Mouse (Mus musculus) hindbrain, embryonic 12.5 days (tissue): ENCODE measurements around the gene Tshr. TPM values are rescaled to one million over a fixed set of nuclear protein-coding genes. Genes with fewer than 3 reads are reported as not detected.
"Not testable (repeated sequence)": the region's sequence is repeated elsewhere in the genome, so short reads cannot be mapped to it uniquely, and the experiment has no call there.

Source experiments
- ATAC-seq: fragments of 200-750 bp; cut with Nextera tagmentation; 2 replicates; pipeline ENCODE4 v1.8.0; 2017; ENCODE audit warnings: moderate TSS enrichment; ENCODE audit not compliant: low FRiP score
- H3K27ac ChIP-seq: fragments of 300-500 bp; sonication (generic); 2 replicates; pipeline ENCODE4 v1.5.1; 2016; ENCODE audit warnings: mild to moderate bottlenecking
- H3K27me3 ChIP-seq: fragments of 300-500 bp; sonication (generic); 2 replicates; pipeline ENCODE4 v1.6.1; 2016; ENCODE audit warnings: mild to moderate bottlenecking
- H3K36me3 ChIP-seq: fragments of 300-500 bp; sonication (generic); 2 replicates; pipeline ENCODE4 v1.6.1; 2016; ENCODE audit warnings: mild to moderate bottlenecking
- H3K4me1 ChIP-seq: fragments of 300-500 bp; sonication (generic); 2 replicates; pipeline ENCODE4 v1.6.1; 2016
- H3K4me2 ChIP-seq: fragments of 300-500 bp; sonication (generic); replicated peaks from 2 replicates; pipeline ENCODE4 v1.6.1; 2016; ENCODE audit warnings: mild to moderate bottlenecking
- H3K4me3 ChIP-seq: fragments of 300-500 bp; sonication (generic); 2 replicates; pipeline ENCODE4 v1.5.1; 2016; ENCODE audit warnings: mild to moderate bottlenecking
- H3K9ac ChIP-seq: fragments of 300-500 bp; sonication (generic); 2 replicates; pipeline ENCODE4 v1.6.1; 2016; ENCODE audit warnings: mild to moderate bottlenecking, moderate library complexity
- H3K9me3 ChIP-seq: fragments of 300-500 bp; sonication (generic); replicated peaks from 2 replicates; pipeline ENCODE4 v1.6.1; 2016; ENCODE audit warnings: mild to moderate bottlenecking
- WGBS: fragments of 180-500 bp; shearing (Covaris S2); methylation state at CpG from one replicate; pipeline ENCODE4 v1.1.7; 2016; 5-methylcytosine and 5-hydroxymethylcytosine counted together
- polyA plus RNA-seq: library from polyadenylated mRNA; unstranded; fragments of >200 nt; fragmentation: Nextera tagmentation; extraction: Ambion mirVana; gene quantifications from 2 replicates; pipeline ENCODE4 v1.2.1, GENCODE M21; 2016

The Tshr gene
- polyA plus RNA-seq, 1 experiment from 2014 or later: 0.25 TPM

- no peak overlapping the region for H3K9ac ChIP-seq
- ATAC-seq: no peak
- H3K4me3 ChIP-seq: no peak overlapping the region
- peaks cover 7% of the 10 kb centered on the region for H3K4me1 ChIP-seq
- H3K27me3 ChIP-seq: no peaks in the 10 kb centered on the region
- H3K9me3 ChIP-seq: no peaks in the 10 kb centered on the region
- H3K4me2 ChIP-seq: no peak overlapping the region
- no peak overlapping the region for H3K27ac ChIP-seq
- H3K36me3 ChIP-seq: peaks cover 34% of the 10 kb centered on the region
- 92% methylated on average over 6 of the region's 6 CpGs for WGBS
Observed at GRCm38 (mm10) chr12:91581204-91582070, 197.1 kb downstream of the Tshr start.

DNA sequence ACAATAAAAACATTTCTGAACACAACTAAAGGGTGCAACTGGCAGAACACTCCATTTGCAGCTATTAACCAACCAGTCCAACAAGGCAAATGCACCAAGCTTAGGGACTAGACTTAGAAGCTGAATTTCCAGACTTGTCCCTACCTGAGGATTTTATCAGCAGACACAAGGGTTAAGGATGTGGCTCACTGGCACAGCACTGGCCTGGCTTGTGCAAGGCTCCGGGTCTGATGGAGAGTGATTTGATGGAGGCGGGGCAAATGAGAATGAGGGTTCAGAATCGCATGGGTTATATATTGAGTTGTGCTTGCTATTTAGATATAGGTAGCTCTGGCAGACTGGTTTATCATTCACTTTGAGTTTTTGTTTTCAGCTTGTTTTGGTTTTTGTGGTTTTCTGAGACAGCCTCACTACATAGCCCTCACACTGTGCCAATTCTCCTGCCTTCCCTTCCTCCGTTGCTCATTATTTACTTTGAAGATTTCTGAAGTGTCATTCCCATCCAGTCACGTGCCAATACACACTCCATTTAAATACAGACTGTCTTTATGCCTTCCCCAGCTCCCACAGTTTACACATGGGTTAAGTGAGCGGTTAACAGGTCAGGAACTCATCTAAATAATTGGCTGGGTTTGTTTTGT lies 198.1 kb downstream of the Tshr start:
- no peak overlapping the region for H3K4me3 ChIP-seq
- no peaks in the 10 kb centered on the region for H3K9me3 ChIP-seq
- peaks cover 29% of the 10 kb centered on the region for H3K36me3 ChIP-seq
- ATAC-seq: no peak
- H3K27me3 ChIP-seq: no peaks in the 10 kb centered on the region
- H3K4me1 ChIP-seq: peaks cover 12% of the 10 kb centered on the region
- no peak overlapping the region for H3K27ac ChIP-seq
- no peak overlapping the region for H3K9ac ChIP-seq
- WGBS: 59% methylated on average over 6 of the region's 6 CpGs
- no peak overlapping the region for H3K4me2 ChIP-seq

- H3K4me3 ChIP-seq: no peak overlapping the region
- H3K27me3 ChIP-seq: no peaks in the 10 kb centered on the region
- peaks cover 23% of the 10 kb centered on the region for H3K36me3 ChIP-seq
- no peak overlapping the region; the same call in 1 of the 2 replicates for H3K4me2 ChIP-seq
- no peaks in the 10 kb centered on the region for H3K9me3 ChIP-seq
- WGBS: 58% methylated on average over 6 of the region's 6 CpGs
- H3K9ac ChIP-seq: no peak overlapping the region
- H3K4me1 ChIP-seq: peaks cover 12% of the 10 kb centered on the region
- no peak for ATAC-seq
- no peak overlapping the region for H3K27ac ChIP-seq
Observed at GRCm38 (mm10) chr12:91583409-91583808, 199.0 kb downstream of the Tshr start.

DNA sequence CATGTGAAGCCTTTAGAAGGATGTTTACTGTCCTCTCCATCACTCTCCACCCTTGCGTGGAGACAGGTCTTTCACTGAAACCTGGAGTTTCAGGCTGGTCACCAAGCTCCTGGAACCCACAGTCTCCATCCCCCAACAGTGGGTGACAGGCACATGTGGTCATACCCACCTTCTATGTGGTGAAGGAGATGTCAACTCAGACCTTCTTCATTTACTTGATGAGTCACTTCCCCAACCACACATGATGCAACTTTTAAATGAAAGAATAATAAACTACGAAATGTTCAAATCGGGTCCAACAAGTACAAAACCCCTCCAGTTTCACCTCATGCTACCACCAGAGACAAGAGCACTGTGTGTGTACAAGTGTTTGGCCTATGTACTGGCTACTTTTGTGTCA lies 200.8 kb downstream of the Tshr start:
- H3K36me3 ChIP-seq: peaks cover 20% of the 10 kb centered on the region
- H3K27me3 ChIP-seq: no peaks in the 10 kb centered on the region
- no peaks in the 10 kb centered on the region for H3K9me3 ChIP-seq
- no peak for ATAC-seq
- H3K4me2 ChIP-seq: no peak overlapping the region
- H3K9ac ChIP-seq: no peak overlapping the region
- H3K4me1 ChIP-seq: peaks cover 12% of the 10 kb centered on the region
- 90% methylated on average over 3 of the region's 3 CpGs for WGBS
- H3K4me3 ChIP-seq: no peak overlapping the region
- no peak overlapping the region for H3K27ac ChIP-seq

GRCm38 (mm10) chr12:91585815-91586214 lies 201.5 kb downstream of the Tshr start:
- H3K9ac ChIP-seq, H3K4me3 ChIP-seq, H3K27me3 ChIP-seq, H3K27ac ChIP-seq, ATAC-seq, H3K4me2 ChIP-seq, H3K9me3 ChIP-seq: not testable (repeated sequence)
- Histone ChIP-seq H3K4me1 (peaks cover 14% of the 10 kb centered on the region), H3K36me3 (peaks cover 20% of the 10 kb centered on the region)
- WGBS: 90% methylated on average over 4 of the region's 4 CpGs

GRCm38 (mm10) chr12:91587077-91587476 lies 202.7 kb downstream of the Tshr start:
- H3K27me3 ChIP-seq: no peaks in the 10 kb centered on the region
- H3K9me3 ChIP-seq: no peaks in the 10 kb centered on the region
- H3K36me3 ChIP-seq: peaks cover 20% of the 10 kb centered on the region
- 41% methylated on average over 3 of the region's 3 CpGs for WGBS
- H3K9ac ChIP-seq: peak overlapping the region; percentile 100; the same call in 1 of the 2 replicates
- peaks cover 18% of the 10 kb centered on the region for H3K4me1 ChIP-seq
- peak overlapping the region; percentile 89 for H3K4me3 ChIP-seq
- no peak overlapping the region; the same call in 1 of the 2 replicates for H3K27ac ChIP-seq
- H3K4me2 ChIP-seq: peak overlapping the region; percentile 64
- ATAC-seq: no peak

DNA sequence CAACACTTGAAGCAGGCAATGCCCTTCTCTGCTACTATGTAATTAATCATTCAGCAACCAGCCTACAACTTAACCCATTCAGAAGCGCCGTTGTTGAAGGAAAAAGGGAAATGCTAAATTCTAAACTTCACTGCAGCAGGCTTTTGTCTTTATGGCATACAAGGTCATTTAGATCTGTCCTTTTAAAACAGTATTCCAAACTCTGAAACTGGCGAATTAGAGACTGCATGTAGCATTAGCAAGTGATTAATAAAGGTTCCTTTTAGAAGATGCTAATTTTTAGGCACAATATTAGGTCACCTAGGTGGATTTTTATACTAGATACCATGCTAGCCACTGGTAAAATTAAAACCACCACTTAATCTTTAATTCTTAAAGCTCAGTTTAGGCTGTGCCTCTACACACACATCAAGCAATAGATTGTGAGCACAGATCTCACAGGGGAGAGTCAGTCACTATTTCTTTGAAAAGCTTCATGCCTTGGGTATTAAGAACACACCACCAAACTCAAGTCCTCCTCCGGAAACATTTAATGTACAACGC lies 203.2 kb downstream of the Tshr start:
- Histone ChIP-seq H3K9ac (peak overlapping the region; percentile 100), H3K27me3 (no peaks in the 10 kb centered on the region), H3K27ac (peak overlapping the region; percentile 100), H3K4me3 (peak overlapping the region; percentile 89), H3K4me1 (peaks cover 18% of the 10 kb centered on the region), H3K36me3 (peaks cover 20% of the 10 kb centered on the region), H3K9me3 (no peaks in the 10 kb centered on the region), H3K4me2 (peak overlapping the region; percentile 64)
- WGBS: 10% methylated on average over 5 of the region's 5 CpGs
- ATAC-seq: no peak

GRCm38 (mm10) chr12:91588176-91588669 lies 203.9 kb downstream of the Tshr start:
- Histone ChIP-seq H3K4me3 (peak overlapping the region; percentile 89), H3K4me2 (peak overlapping the region; percentile 64), H3K4me1 (peaks cover 18% of the 10 kb centered on the region), H3K27ac (peak overlapping the region; percentile 100), H3K9me3 (no peaks in the 10 kb centered on the region), H3K36me3 (peaks cover 20% of the 10 kb centered on the region), H3K9ac (peak overlapping the region; percentile 100), H3K27me3 (no peaks in the 10 kb centered on the region)
- ATAC-seq: peak; percentile 90
- under 1% methylated on average over 32 of the region's 32 CpGs for WGBS

DNA sequence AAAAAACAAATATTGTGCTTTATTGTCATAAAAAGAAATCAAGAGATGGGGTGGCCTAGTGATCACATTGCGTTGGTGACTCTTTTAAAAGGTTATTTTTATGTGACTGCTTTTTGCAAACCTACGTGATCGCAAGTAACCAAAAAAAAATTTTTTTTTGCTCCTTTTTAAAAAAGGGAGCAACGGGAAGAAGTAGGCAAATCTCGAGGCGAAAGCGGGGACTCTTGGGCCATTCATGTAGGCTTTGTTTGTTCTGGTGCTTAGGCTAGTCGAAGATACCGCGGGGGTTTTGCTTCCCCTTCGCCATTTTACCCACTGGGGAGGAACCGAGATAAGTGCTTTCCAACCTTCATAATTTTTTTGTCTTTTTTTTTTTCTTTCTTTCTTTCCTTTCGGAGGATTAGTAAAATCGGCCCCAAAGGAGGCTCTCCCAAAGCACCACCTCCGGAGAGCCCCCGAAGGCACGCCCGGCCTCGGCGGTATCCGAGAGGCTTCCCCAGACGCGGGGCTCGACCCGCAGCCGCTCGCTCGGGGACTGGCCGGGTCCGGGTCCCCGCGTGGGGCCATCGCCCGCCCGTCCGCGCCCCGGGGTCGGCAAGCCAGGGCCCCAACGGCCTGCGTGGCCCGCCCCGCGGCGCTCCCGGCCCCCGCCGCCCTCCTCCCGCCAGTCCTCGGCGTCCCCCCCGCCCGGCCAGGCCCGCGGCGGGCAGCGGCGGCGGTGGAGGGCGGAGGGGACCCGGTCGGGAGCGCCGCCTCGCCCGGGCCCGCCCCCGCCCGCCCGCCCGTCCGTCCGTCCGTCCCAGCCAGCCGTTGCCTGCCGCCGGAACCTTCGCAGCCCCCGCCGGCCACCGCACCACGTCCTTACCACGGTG lies 204.5 kb downstream of the Tshr start:
- peak; percentile 2; the same call in 1 of the 2 replicates for ATAC-seq
- 1% methylated on average over 65 of the region's 83 CpGs for WGBS

DNA sequence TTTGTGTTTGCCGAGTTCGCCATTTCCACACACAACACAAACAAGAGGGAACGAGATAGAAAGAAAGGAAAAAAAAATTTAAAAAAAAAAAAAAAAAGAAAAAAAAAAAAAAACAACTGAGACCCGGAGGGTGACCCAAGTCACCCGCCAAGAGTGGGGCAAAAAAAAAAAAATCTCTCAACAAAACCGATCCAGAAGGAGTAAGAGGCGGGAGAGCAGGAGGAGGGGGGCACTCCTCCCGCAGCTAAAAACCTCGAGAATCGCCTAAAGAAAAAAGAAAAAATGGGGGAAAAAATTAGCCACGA lies 205.1 kb downstream of the Tshr start:
- no peak for ATAC-seq
- peak overlapping the region; percentile 100 for H3K27ac ChIP-seq
- peaks cover 13% of the 10 kb centered on the region for H3K4me1 ChIP-seq
- H3K9ac ChIP-seq: peak overlapping the region; percentile 100
- no peaks in the 10 kb centered on the region for H3K27me3 ChIP-seq
- peak overlapping the region; percentile 89 for H3K4me3 ChIP-seq
- H3K9me3 ChIP-seq: no peaks in the 10 kb centered on the region
- H3K4me2 ChIP-seq: peak overlapping the region; percentile 29; the same call in 1 of the 2 replicates
- WGBS: 0% methylated on average over 10 of the region's 11 CpGs
- H3K36me3 ChIP-seq: peaks cover 14% of the 10 kb centered on the region

More for the DNA sequence above, 204.5 kb downstream of the Tshr start:
- Histone ChIP-seq H3K4me2 (peak overlapping the region; percentile 64), H3K9me3 (no peaks in the 10 kb centered on the region), H3K36me3 (peaks cover 20% of the 10 kb centered on the region), H3K27ac (peak overlapping the region; percentile 100), H3K9ac (peak overlapping the region; percentile 100), H3K4me1 (peaks cover 13% of the 10 kb centered on the region), H3K27me3 (no peaks in the 10 kb centered on the region), H3K4me3 (peak overlapping the region; percentile 89)

DNA sequence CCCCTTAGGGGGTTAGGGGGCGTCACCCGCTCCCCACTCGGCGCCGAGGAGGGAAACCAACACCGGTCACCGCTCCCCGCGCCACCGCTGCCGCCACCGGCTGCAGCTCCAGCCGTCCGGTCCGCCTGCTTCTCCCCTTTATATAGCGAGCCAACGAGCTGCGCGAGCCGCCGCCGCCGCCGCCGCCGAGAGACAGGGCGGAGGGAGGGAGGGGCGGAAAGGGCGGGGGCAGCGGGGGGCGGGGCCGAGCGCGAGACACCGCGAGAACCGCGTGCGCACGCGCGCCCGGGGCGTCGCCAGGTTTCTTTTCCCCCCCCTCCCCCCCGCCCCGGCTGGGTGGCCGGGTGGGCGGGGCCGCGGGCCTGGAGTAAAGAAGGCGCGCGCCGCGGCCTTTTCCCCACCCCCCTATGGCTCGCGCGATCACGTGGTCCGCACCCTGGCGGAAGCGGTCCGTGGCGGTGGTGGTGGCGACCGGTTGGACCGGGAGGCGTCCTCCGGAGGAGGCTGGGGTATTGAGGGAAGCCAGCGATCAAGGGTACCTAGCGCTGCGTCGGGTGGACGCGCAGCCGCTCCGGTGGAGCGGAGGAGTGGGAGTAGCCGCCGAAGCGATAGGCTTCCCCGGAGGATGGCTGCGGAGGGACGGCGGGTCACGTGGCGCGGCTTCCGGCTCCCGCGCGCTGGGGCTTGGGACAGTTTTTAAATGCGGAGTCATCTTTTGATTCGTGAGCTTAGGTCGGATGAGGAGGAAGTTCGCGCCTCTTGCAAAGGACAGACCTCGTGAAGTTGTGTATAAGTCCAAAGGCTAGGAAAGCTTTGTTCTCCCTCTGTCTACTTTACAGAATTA lies 205.7 kb downstream of the Tshr start, which contains the start of gene Gtf2a1:
Gene Gtf2a1, minus strand, starts transcription at position 641 of the 844 bp plus-strand sequence.
- H3K4me3 ChIP-seq: peak within 1 kb of the TSS; percentile 89
- peaks cover 11% of the 10 kb centered on the region for H3K4me1 ChIP-seq
- peak within 1 kb of the TSS; percentile 64 for H3K4me2 ChIP-seq
- H3K9me3 ChIP-seq: no peaks in the 10 kb centered on the region
- peak within 1 kb of the TSS; percentile 100 for H3K27ac ChIP-seq
- under 1% methylated on average over 73 of the region's 99 CpGs for WGBS
- peak within 1 kb of the TSS; percentile 100 for H3K9ac ChIP-seq
- H3K27me3 ChIP-seq: no peaks in the 10 kb centered on the region
- ATAC-seq: peak; percentile 87
- H3K36me3 ChIP-seq: peaks cover 9% of the 10 kb centered on the region
